Mouse (Mus musculus) embryonic facial prominence, embryonic 12.5 days (tissue): Measurements from ENCODE around the gene Egfem1. TPM values are rescaled to one million over a fixed set of nuclear protein-coding genes. Genes with fewer than 3 reads are reported as not detected.

Experiments used
- ATAC-seq: fragments of 200-750 bp; cut with Nextera tagmentation; 2 replicates; pipeline ENCODE4 v1.8.0; 2017; ENCODE audit not compliant: insufficient number of reproducible peaks, insufficient read depth, low FRiP score, low TSS enrichment
- H3K27ac ChIP-seq: fragments of 300-500 bp; sonication (generic); 2 replicates; pipeline ENCODE4 v1.5.1; 2016; ENCODE audit warnings: mild to moderate bottlenecking
- H3K27me3 ChIP-seq: fragments of 300-500 bp; sonication (generic); 2 replicates; pipeline ENCODE4 v1.6.1; 2016; ENCODE audit warnings: mild to moderate bottlenecking, moderate library complexity
- H3K36me3 ChIP-seq: fragments of 300-500 bp; sonication (generic); 2 replicates; pipeline ENCODE4 v1.6.1; 2016; ENCODE audit warnings: mild to moderate bottlenecking
- H3K4me1 ChIP-seq: fragments of 300-500 bp; sonication (generic); 2 replicates; pipeline ENCODE4 v1.6.1; 2016
- H3K4me2 ChIP-seq: fragments of 300-500 bp; sonication (generic); replicated peaks from 2 replicates; pipeline ENCODE4 v1.6.1; 2016; ENCODE audit warnings: mild to moderate bottlenecking, moderate library complexity
- H3K4me3 ChIP-seq: fragments of 300-500 bp; sonication (generic); 2 replicates; pipeline ENCODE4 v1.5.1; 2016; ENCODE audit warnings: mild to moderate bottlenecking
- H3K9ac ChIP-seq: fragments of 300-500 bp; sonication (generic); 2 replicates; pipeline ENCODE4 v1.6.1; 2016; ENCODE audit warnings: mild to moderate bottlenecking, moderate library complexity
- H3K9me3 ChIP-seq: fragments of 300-500 bp; sonication (generic); 2 replicates; pipeline ENCODE4 v1.6.1; 2016; ENCODE audit warnings: mild to moderate bottlenecking, moderate library complexity
- WGBS: fragments of 180-500 bp; shearing (Covaris S2); methylation state at CpG from one replicate; pipeline ENCODE4 v1.1.7; 2016; 5-methylcytosine and 5-hydroxymethylcytosine counted together
- polyA plus RNA-seq: library from polyadenylated mRNA; unstranded; fragments of >200 nt; fragmentation: Nextera tagmentation; extraction: Ambion mirVana; gene quantifications from 2 replicates; pipeline ENCODE4 v1.2.1, GENCODE M21; 2016

The Egfem1 gene
- polyA plus RNA-seq, 1 experiment from 2014 or later = 5.5 TPM

- Histone ChIP-seq H3K4me2 (no peak overlapping the region), H3K27ac (no peak overlapping the region), H3K36me3 (no peaks in the 10 kb centered on the region), H3K27me3 (no peaks in the 10 kb centered on the region), H3K4me3 (no peak overlapping the region), H3K4me1 (peaks cover 22% of the 10 kb centered on the region; the same call in 1 of the 2 replicates), H3K9me3 (no peaks in the 10 kb centered on the region), H3K9ac (no peak overlapping the region)
- WGBS = 16% methylated on average over 10 of the region's 10 CpGs
- no peak for ATAC-seq
Measured at GRCm38 (mm10) chr3:29136065-29136955, 54.5 kb downstream of the Egfem1 start.

GRCm38 (mm10) chr3:29168401-29168800 lies 86.6 kb downstream of the Egfem1 start:
- ATAC-seq = no peak
- WGBS = 88% methylated on average over 4 of the region's 4 CpGs
- H3K4me1 ChIP-seq = no peaks in the 10 kb centered on the region
- H3K4me3 ChIP-seq = no peak overlapping the region
- no peak overlapping the region for H3K27ac ChIP-seq
- H3K36me3 ChIP-seq = no peaks in the 10 kb centered on the region
- no peak overlapping the region for H3K9ac ChIP-seq
- H3K9me3 ChIP-seq = no peaks in the 10 kb centered on the region
- no peaks in the 10 kb centered on the region for H3K27me3 ChIP-seq
- no peak overlapping the region for H3K4me2 ChIP-seq

- ATAC-seq = no peak
- H3K4me3 ChIP-seq = no peak overlapping the region
- H3K4me1 ChIP-seq = no peaks in the 10 kb centered on the region
- no peaks in the 10 kb centered on the region for H3K36me3 ChIP-seq
- no peaks in the 10 kb centered on the region for H3K27me3 ChIP-seq
- no peak overlapping the region for H3K4me2 ChIP-seq
- 62% methylated on average over 4 of the region's 4 CpGs for WGBS
- H3K9me3 ChIP-seq = no peaks in the 10 kb centered on the region
- no peak overlapping the region for H3K27ac ChIP-seq
- H3K9ac ChIP-seq = no peak overlapping the region
Measured at GRCm38 (mm10) chr3:29169003-29169402, 87.2 kb downstream of the Egfem1 start.

- Histone ChIP-seq H3K9ac (no peak overlapping the region), H3K4me1 (peaks cover 2% of the 10 kb centered on the region; the same call in 1 of the 2 replicates), H3K27me3 (no peaks in the 10 kb centered on the region), H3K9me3 (no peaks in the 10 kb centered on the region), H3K4me3 (no peak overlapping the region), H3K27ac (no peak overlapping the region), H3K36me3 (no peaks in the 10 kb centered on the region), H3K4me2 (no peak overlapping the region)
- ATAC-seq = no peak
Measured at GRCm38 (mm10) chr3:29176991-29177390, 95.2 kb downstream of the Egfem1 start.

- no peak for ATAC-seq
- H3K4me2 ChIP-seq = no peak overlapping the region
- H3K27me3 ChIP-seq = no peaks in the 10 kb centered on the region
- H3K4me3 ChIP-seq = no peak overlapping the region
- H3K27ac ChIP-seq = no peak overlapping the region
- H3K9ac ChIP-seq = no peak overlapping the region
- peaks cover 11% of the 10 kb centered on the region; the same call in 1 of the 2 replicates for H3K4me1 ChIP-seq
- WGBS = 82% methylated on average over 10 of the region's 10 CpGs
- no peaks in the 10 kb centered on the region for H3K36me3 ChIP-seq
- no peaks in the 10 kb centered on the region for H3K9me3 ChIP-seq
Measured at GRCm38 (mm10) chr3:29182988-29183387, 101.2 kb downstream of the Egfem1 start.

DNA sequence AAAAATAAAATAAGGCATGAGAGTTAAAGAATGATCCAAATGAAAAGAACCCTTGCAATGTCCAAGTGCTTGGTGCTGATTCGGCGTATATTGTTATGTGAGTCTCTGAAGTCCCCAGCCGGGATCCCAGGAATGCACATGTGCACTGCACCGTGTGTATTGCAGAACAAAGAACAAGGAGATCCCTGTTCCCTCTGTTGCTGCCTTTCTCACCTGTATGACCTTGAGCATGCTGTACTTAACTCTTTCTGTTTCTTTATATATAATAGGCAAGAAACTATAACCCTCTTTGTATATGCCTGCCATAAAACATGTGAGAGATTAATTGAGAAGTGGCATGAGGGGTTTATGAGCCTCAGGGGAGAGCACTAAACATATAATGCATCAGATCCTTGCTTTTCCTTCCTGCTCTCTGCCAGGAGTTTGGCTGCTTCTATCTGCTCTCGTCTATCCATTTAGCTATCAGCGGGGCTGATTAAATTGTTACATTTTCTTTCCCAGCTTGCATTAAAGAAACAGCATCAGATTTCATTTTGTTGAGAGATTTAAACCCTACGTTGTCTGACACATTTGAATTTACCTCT lies 101.9 kb downstream of the Egfem1 start:
- Histone ChIP-seq H3K9me3 (no peaks in the 10 kb centered on the region), H3K27me3 (no peaks in the 10 kb centered on the region), H3K4me3 (no peak overlapping the region), H3K27ac (no peak overlapping the region), H3K4me1 (peaks cover 11% of the 10 kb centered on the region; the same call in 1 of the 2 replicates), H3K4me2 (no peak overlapping the region), H3K9ac (no peak overlapping the region), H3K36me3 (no peaks in the 10 kb centered on the region)
- 22% methylated on average over 7 of the region's 7 CpGs for WGBS
- ATAC-seq = no peak

DNA sequence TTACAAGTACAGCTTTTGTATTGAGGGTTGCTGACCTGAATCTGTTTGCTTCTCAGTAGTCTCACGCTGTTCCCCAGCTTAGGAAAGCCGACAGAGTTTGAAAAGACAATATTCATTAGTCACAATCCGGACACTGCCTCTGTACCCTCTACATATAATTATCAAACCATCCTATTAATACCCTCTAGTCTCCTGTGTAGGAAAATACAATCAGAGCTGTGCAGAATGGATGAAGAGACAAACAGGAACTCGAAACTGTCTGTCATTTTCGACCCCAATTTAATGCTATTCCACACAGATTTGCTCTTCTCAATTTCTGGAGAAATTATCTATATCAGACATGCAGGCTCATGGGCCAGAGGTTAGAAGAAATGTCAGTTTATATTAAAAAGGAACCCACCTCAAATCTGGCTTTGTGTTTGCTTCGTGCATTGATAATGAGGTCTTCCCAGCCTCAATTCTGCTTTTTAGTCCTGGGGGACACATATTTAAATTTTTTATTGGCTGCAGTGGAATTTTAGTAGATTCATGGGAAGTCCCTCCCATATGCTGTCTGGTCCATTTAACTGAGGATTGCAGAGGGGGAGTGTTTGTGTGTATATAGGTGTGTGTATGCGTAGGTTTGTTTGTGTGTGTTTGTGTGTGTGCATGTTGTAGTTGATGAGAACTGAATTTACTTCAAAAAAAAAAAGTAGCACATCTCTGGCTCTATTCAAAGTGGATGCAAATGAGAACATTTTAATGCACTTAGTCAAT lies 102.8 kb downstream of the Egfem1 start:
- Histone ChIP-seq H3K27ac (no peak overlapping the region), H3K4me3 (no peak overlapping the region), H3K4me1 (peaks cover 11% of the 10 kb centered on the region; the same call in 1 of the 2 replicates), H3K36me3 (no peaks in the 10 kb centered on the region), H3K4me2 (no peak overlapping the region), H3K9ac (no peak overlapping the region), H3K9me3 (no peaks in the 10 kb centered on the region), H3K27me3 (no peaks in the 10 kb centered on the region)
- ATAC-seq = no peak
- 69% methylated on average over 7 of the region's 7 CpGs for WGBS

DNA sequence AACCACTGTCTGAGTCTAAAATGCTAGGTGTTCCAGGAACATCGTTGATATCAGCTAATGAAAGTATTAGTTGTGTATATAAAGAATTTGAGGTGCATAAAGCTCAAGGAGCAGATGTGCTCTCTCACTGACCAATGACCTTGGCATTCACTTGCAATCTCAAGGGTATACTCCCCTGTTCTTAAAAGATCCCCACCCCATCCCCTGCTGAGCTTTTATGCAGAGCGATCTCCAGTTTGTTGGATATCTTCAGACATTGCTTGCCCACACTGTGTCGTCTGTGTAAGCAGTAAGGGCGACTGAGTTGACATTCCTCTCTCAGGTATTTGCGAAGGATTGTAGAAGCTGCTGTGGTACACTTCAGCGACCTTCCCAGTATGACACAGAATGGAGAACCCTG lies 108.4 kb downstream of the Egfem1 start:
- Histone ChIP-seq H3K4me2 (no peak overlapping the region), H3K27me3 (no peaks in the 10 kb centered on the region), H3K4me3 (no peak overlapping the region), H3K27ac (no peak overlapping the region), H3K9ac (no peak overlapping the region), H3K36me3 (no peaks in the 10 kb centered on the region), H3K9me3 (no peaks in the 10 kb centered on the region), H3K4me1 (no peaks in the 10 kb centered on the region)
- WGBS = 72% methylated on average over 6 of the region's 6 CpGs
- ATAC-seq = no peak

DNA sequence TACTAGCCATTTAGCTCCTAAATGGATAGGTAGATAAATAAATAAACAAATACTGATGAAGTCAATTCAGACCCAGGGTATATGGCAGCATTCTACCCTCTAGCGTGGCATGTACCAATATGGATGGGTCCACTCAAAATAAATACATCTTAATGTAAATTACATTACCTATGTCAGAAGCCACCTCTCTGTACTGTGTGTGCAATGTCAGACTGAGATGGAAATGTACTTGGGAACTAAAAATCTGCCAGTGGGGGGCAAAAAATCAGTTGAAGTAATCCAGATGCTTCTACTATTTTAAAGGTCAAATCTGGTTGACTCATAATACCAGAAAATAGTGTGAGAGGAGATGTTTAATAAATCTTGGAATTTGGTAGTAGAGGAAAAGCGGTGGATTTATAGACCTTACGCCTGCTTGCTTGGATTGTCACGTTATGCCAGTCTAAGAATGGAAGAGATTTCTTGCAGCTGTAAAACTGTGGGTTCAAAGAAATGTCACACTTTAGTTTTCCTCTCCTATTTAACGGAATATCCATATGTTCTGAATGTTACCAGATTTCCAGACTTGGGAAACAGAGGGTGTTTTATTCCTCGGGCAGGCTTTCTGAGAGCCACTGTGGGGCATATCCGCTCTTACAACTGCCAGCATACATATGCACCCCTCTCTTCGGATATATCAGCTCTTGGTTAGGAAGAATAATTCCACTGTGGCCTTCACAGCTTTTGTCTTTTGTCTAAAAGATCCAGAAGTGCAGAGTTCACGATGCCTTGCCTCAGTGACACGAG lies 116.1 kb downstream of the Egfem1 start:
- no peak overlapping the region for H3K9ac ChIP-seq
- H3K4me3 ChIP-seq = no peak overlapping the region
- no peak for ATAC-seq
- H3K4me1 ChIP-seq = no peaks in the 10 kb centered on the region
- H3K27ac ChIP-seq = no peak overlapping the region
- no peaks in the 10 kb centered on the region for H3K36me3 ChIP-seq
- no peaks in the 10 kb centered on the region for H3K9me3 ChIP-seq
- WGBS = 53% methylated on average over 10 of the region's 10 CpGs
- no peak overlapping the region for H3K4me2 ChIP-seq
- H3K27me3 ChIP-seq = no peaks in the 10 kb centered on the region

GRCm38 (mm10) chr3:29200601-29201000 lies 118.8 kb downstream of the Egfem1 start:
- WGBS = 76% methylated on average over 8 of the region's 8 CpGs
- ATAC-seq = no peak

GRCm38 (mm10) chr3:29202536-29202935 lies 120.7 kb downstream of the Egfem1 start:
- H3K9me3 ChIP-seq = no peaks in the 10 kb centered on the region
- no peak overlapping the region for H3K4me2 ChIP-seq
- H3K9ac ChIP-seq = no peak overlapping the region
- no peak overlapping the region for H3K27ac ChIP-seq
- WGBS = 88% methylated on average over 6 of the region's 6 CpGs
- H3K36me3 ChIP-seq = no peaks in the 10 kb centered on the region
- no peak overlapping the region for H3K4me3 ChIP-seq
- H3K27me3 ChIP-seq = no peaks in the 10 kb centered on the region
- no peaks in the 10 kb centered on the region for H3K4me1 ChIP-seq
- no peak for ATAC-seq

More at GRCm38 (mm10) chr3:29200601-29201000, 118.8 kb downstream of the Egfem1 start:
- no peak overlapping the region for H3K4me2 ChIP-seq
- no peak overlapping the region for H3K27ac ChIP-seq
- no peaks in the 10 kb centered on the region for H3K9me3 ChIP-seq
- H3K9ac ChIP-seq = no peak overlapping the region
- H3K4me1 ChIP-seq = no peaks in the 10 kb centered on the region
- no peak overlapping the region for H3K4me3 ChIP-seq
- H3K27me3 ChIP-seq = no peaks in the 10 kb centered on the region
- H3K36me3 ChIP-seq = no peaks in the 10 kb centered on the region
